Mouse (Mus musculus) embryonic facial prominence, embryonic 13.5 days (tissue): Measurements from ENCODE around the gene Dnajb3. TPM values are rescaled to one million over a fixed set of nuclear protein-coding genes. Genes with fewer than 3 reads are reported as not detected.

ENCODE experiments used
- ATAC-seq: fragments of 200-750 bp; cut with Nextera tagmentation; 2 replicates; pipeline ENCODE4 v1.8.0; 2017; ENCODE audit warnings: low read depth; ENCODE audit not compliant: insufficient number of reproducible peaks, insufficient read depth, low FRiP score, low TSS enrichment
- H3K27ac ChIP-seq: fragments of 300-500 bp; sonication (generic); 2 replicates; pipeline ENCODE4 v1.5.1; 2015; ENCODE audit warnings: moderate library complexity, mild to moderate bottlenecking, inconsistent platforms
- H3K27me3 ChIP-seq: fragments of 300-500 bp; sonication (generic); 2 replicates; pipeline ENCODE4 v1.6.1; 2015; ENCODE audit warnings: mild to moderate bottlenecking, inconsistent platforms
- H3K36me3 ChIP-seq: fragments of 300-500 bp; sonication (generic); 2 replicates; pipeline ENCODE4 v1.6.1; 2015; ENCODE audit warnings: mild to moderate bottlenecking, inconsistent platforms
- H3K4me1 ChIP-seq: fragments of 300-500 bp; sonication (generic); 2 replicates; pipeline ENCODE4 v1.6.1; 2015; ENCODE audit warnings: inconsistent platforms
- H3K4me2 ChIP-seq: fragments of 300-500 bp; sonication (generic); 2 replicates; pipeline ENCODE4 v1.6.1; 2015; ENCODE audit warnings: moderate library complexity, mild to moderate bottlenecking, inconsistent platforms
- H3K4me3 ChIP-seq: fragments of 300-500 bp; sonication (generic); 2 replicates; pipeline ENCODE4 v1.5.1; 2015; ENCODE audit warnings: mild to moderate bottlenecking, inconsistent platforms
- H3K9ac ChIP-seq: fragments of 300-500 bp; sonication (generic); 2 replicates; pipeline ENCODE4 v1.6.1; 2015; ENCODE audit warnings: mild to moderate bottlenecking, inconsistent platforms
- H3K9me3 ChIP-seq: fragments of 300-500 bp; sonication (generic); 2 replicates; pipeline ENCODE4 v1.6.1; 2016; ENCODE audit warnings: inconsistent platforms
- WGBS: fragments of 180-500 bp; shearing (Covaris S2); methylation state at CpG from one replicate; pipeline ENCODE4 v1.1.7; 2015; ENCODE audit warnings: mixed read lengths; 5-methylcytosine and 5-hydroxymethylcytosine counted together
- polyA plus RNA-seq: library from polyadenylated mRNA; unstranded; fragments of >200 nt; fragmentation: Nextera tagmentation; extraction: Ambion mirVana; gene quantifications from 2 replicates; pipeline ENCODE4 v1.2.1, GENCODE M21; 2015

The Dnajb3 gene
- polyA plus RNA-seq, result 11.6 and 13.2 TPM in 2 replicates

DNA sequence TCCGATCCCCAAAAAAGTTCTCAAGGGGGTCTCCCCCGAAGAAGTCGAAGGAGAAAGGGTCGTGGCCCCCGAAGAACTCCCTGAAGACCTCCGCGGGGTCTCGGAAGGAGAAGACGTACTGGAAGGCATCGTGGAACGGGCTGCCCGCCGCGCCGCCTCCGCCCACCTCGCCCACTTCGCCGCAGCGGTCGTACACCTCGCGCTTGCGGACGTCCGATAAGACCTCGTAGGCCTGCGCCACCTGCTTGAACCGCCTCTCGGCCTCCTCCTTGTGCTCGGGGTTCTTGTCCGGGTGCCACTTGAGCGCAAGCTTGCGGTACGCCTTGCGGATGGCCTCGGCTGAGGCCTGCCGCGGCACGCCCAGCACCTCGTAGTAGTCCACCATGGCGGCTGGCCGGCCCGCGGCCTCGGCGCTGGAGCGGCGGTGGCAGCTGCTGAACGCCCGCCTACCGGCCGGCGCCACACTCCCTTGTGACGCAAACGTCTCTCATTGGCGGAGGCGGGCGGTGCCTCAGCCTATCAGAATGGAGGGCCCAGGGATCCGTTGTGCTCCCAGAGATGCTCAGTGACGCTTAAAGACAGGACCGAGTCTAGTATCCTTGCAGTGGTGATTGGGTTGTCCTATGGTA lies at the start of gene Dnajb3:
Gene Dnajb3 (minus strand): TSS at position 489 of the 629 bp plus-strand sequence.
- H3K27ac ChIP-seq, result no peak within 1 kb of the TSS
- peak within 1 kb of the TSS; percentile 83 for H3K4me2 ChIP-seq
- H3K9ac ChIP-seq, result peak within 1 kb of the TSS; percentile 77
- 7% methylated on average over 62 of the region's 62 CpGs for WGBS
- peak; percentile 94 for ATAC-seq
- no peaks in the 10 kb centered on the region for H3K36me3 ChIP-seq
- H3K4me1 ChIP-seq, result 0 out of 2 replicates have a peak, but pooled peaks cover 8% of the 10 kb centered on the region
- H3K9me3 ChIP-seq, result peaks cover 10% of the 10 kb centered on the region
- H3K27me3 ChIP-seq, result no peaks in the 10 kb centered on the region
- H3K4me3 ChIP-seq, result peak within 1 kb of the TSS; percentile 52

GRCm38 (mm10) chr1:88254793-88255465 lies 49.3 kb upstream of the Dnajb3 start:
- Histone ChIP-seq H3K9ac (no peak overlapping the region), H3K4me1 (no peaks in the 10 kb centered on the region), H3K27me3 (no peaks in the 10 kb centered on the region), H3K9me3 (peaks cover 68% of the 10 kb centered on the region), H3K4me3 (no peak overlapping the region), H3K27ac (no peak overlapping the region), H3K36me3 (peaks cover 7% of the 10 kb centered on the region), H3K4me2 (no peak overlapping the region)
- 0 out of 2 replicates have a peak, but pooled peaks have one; percentile 0 for ATAC-seq
- WGBS, result 86% methylated on average over 12 of the region's 12 CpGs

- Histone ChIP-seq H3K27ac (no peak overlapping the region), H3K4me1 (no peaks in the 10 kb centered on the region), H3K4me2 (no peak overlapping the region), H3K9ac (no peak overlapping the region), H3K9me3 (peaks cover 82% of the 10 kb centered on the region), H3K4me3 (no peak overlapping the region), H3K27me3 (no peaks in the 10 kb centered on the region), H3K36me3 (no peaks in the 10 kb centered on the region)
- WGBS, result 68% methylated on average over 6 of the region's 6 CpGs
- no peak for ATAC-seq
These were observed 48.0 kb upstream of the Dnajb3 start for GRCm38 (mm10) chr1:88253540-88253939.

- H3K4me2 ChIP-seq, result no peak overlapping the region
- H3K27me3 ChIP-seq, result no peaks in the 10 kb centered on the region
- no peak for ATAC-seq
- no peak overlapping the region for H3K27ac ChIP-seq
- H3K4me1 ChIP-seq, result no peaks in the 10 kb centered on the region
- no peak overlapping the region for H3K9ac ChIP-seq
- no peaks in the 10 kb centered on the region for H3K36me3 ChIP-seq
- H3K9me3 ChIP-seq, result peaks cover 84% of the 10 kb centered on the region
- H3K4me3 ChIP-seq, result no peak overlapping the region
- 75% methylated on average over 8 of the region's 8 CpGs for WGBS
These were observed 47.5 kb upstream of the Dnajb3 start for GRCm38 (mm10) chr1:88253106-88253505.

DNA sequence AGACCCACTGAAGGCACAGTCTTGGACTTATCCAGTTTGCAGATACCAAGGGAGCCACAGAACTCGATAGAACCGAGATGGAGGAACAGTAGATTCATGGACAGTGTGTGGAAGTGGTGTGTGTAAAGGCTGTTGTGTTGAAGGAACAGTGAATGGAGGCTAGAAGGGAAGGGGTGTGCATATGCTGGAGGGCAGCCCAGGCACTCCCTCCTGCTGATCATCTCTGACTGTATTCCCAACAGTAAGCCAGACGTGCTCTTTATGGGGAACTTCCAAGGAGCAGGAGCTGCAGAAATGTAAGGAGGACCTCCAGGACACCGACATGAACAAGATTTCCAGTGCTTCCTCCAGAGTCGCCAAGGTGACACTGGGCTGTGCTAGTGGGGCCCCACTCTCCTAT lies 44.4 kb upstream of the Dnajb3 start:
- H3K4me1 ChIP-seq, result no peaks in the 10 kb centered on the region
- H3K36me3 ChIP-seq, result no peaks in the 10 kb centered on the region
- H3K9me3 ChIP-seq, result peaks cover 88% of the 10 kb centered on the region
- 80% methylated on average over 5 of the region's 5 CpGs for WGBS
- no peak overlapping the region for H3K4me2 ChIP-seq
- H3K4me3 ChIP-seq, result no peak overlapping the region
- no peak overlapping the region for H3K9ac ChIP-seq
- no peaks in the 10 kb centered on the region for H3K27me3 ChIP-seq
- 0 out of 2 replicates have a peak, but pooled peaks have one; percentile 0 for ATAC-seq
- H3K27ac ChIP-seq, result no peak overlapping the region

DNA sequence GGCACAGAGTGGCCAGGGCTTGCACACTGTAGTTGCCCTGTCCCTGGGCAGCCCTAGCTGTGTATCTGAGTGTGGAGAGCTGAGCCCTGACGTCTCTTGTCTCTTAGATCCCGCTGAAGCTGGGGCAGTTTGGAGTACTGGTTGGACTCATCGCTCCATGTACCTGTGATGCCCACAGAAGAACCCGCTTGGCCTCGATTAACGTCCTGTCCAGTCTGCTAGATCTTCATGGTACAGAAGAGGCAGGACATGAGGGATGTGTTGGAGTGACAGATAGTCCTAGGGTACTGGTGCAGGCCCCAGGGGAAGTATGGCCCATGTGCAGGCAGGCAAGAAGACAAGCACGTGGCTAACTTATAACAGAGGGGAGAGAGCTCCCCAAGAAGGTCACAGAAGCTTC lies 44.0 kb upstream of the Dnajb3 start:
- WGBS, result 76% methylated on average over 7 of the region's 7 CpGs
- no peaks in the 10 kb centered on the region for H3K36me3 ChIP-seq
- H3K9me3 ChIP-seq, result peaks cover 88% of the 10 kb centered on the region
- H3K4me1 ChIP-seq, result no peaks in the 10 kb centered on the region
- no peak for ATAC-seq
- no peak overlapping the region for H3K4me3 ChIP-seq
- H3K4me2 ChIP-seq, result no peak overlapping the region
- H3K27ac ChIP-seq, result no peak overlapping the region
- H3K9ac ChIP-seq, result no peak overlapping the region
- no peaks in the 10 kb centered on the region for H3K27me3 ChIP-seq

GRCm38 (mm10) chr1:88248658-88249057 lies 43.1 kb upstream of the Dnajb3 start:
- H3K4me3 ChIP-seq, result no peak overlapping the region
- no peaks in the 10 kb centered on the region for H3K4me1 ChIP-seq
- H3K27me3 ChIP-seq, result no peaks in the 10 kb centered on the region
- H3K9ac ChIP-seq, result no peak overlapping the region
- H3K36me3 ChIP-seq, result no peaks in the 10 kb centered on the region
- H3K27ac ChIP-seq, result no peak overlapping the region
- ATAC-seq, result no peak
- H3K9me3 ChIP-seq, result peaks cover 88% of the 10 kb centered on the region
- WGBS, result 66% methylated on average over 4 of the region's 4 CpGs
- H3K4me2 ChIP-seq, result no peak overlapping the region

GRCm38 (mm10) chr1:88247660-88248059 lies 42.1 kb upstream of the Dnajb3 start:
- H3K36me3 ChIP-seq, result no peaks in the 10 kb centered on the region
- no peaks in the 10 kb centered on the region for H3K27me3 ChIP-seq
- ATAC-seq, result no peak
- no peak overlapping the region for H3K9ac ChIP-seq
- H3K4me2 ChIP-seq, result no peak overlapping the region
- no peak overlapping the region for H3K4me3 ChIP-seq
- H3K4me1 ChIP-seq, result no peaks in the 10 kb centered on the region
- peaks cover 92% of the 10 kb centered on the region for H3K9me3 ChIP-seq
- no peak overlapping the region for H3K27ac ChIP-seq
- 49% methylated on average over 2 of the region's 2 CpGs for WGBS

DNA sequence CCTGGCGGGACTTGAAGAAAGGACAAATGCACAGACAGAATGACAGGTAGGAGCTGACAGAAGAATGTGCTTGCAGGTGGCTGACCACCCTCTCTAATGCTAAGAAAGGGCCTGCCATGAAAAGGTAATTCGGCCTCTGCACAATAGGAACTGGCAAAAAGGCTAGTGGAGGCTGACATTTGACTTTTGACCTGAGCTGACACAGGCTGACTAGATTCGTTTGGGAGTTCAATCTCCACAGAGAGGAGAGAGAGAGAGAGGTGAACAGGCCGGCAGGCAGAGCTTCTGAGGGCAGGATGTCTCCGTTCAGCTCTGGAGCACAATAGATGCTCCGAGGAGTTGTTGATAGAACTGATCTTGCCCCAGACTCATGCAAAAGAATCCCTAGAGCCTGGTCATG lies 40.8 kb upstream of the Dnajb3 start:
- no peak for ATAC-seq
- no peaks in the 10 kb centered on the region for H3K4me1 ChIP-seq
- 43% methylated on average over 6 of the region's 6 CpGs for WGBS
- H3K27me3 ChIP-seq, result no peaks in the 10 kb centered on the region
- H3K27ac ChIP-seq, result no peak overlapping the region
- no peak overlapping the region for H3K9ac ChIP-seq
- no peaks in the 10 kb centered on the region for H3K36me3 ChIP-seq
- no peak overlapping the region for H3K4me3 ChIP-seq
- H3K4me2 ChIP-seq, result no peak overlapping the region
- peaks cover 92% of the 10 kb centered on the region for H3K9me3 ChIP-seq

DNA sequence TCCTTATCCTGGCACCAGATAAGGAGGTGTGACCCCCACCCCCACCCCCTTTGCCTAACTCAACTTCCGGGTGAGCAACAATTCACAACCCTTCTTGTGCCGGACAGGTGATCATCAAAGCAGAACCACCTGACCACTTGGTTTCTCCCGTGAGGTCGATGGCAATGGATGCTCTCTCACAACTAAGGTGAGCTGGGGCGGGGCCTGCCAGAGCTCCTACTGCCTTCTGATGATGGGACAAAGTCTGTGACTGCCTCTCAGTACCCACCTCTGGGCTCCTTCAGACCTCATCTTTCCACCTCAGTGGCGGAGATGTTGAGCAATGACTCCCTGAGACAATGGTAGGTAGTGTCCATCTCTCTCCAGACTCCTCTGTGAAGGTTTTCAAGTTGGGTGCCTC lies 40.3 kb upstream of the Dnajb3 start:
- Histone ChIP-seq H3K27ac (no peak overlapping the region), H3K4me1 (no peaks in the 10 kb centered on the region), H3K9me3 (peaks cover 92% of the 10 kb centered on the region), H3K27me3 (no peaks in the 10 kb centered on the region), H3K36me3 (no peaks in the 10 kb centered on the region), H3K4me3 (no peak overlapping the region), H3K9ac (no peak overlapping the region), H3K4me2 (no peak overlapping the region)
- ATAC-seq, result no peak
- 77% methylated on average over 6 of the region's 6 CpGs for WGBS

- H3K4me1 ChIP-seq, result no peaks in the 10 kb centered on the region
- no peak overlapping the region for H3K4me2 ChIP-seq
- no peak overlapping the region for H3K27ac ChIP-seq
- no peak overlapping the region for H3K9ac ChIP-seq
- no peak for ATAC-seq
- H3K9me3 ChIP-seq, result peaks cover 92% of the 10 kb centered on the region
- no peak overlapping the region for H3K4me3 ChIP-seq
- H3K36me3 ChIP-seq, result no peaks in the 10 kb centered on the region
- WGBS, result 61% methylated on average over 5 of the region's 5 CpGs
- H3K27me3 ChIP-seq, result no peaks in the 10 kb centered on the region
These were observed 38.3 kb upstream of the Dnajb3 start for GRCm38 (mm10) chr1:88243861-88244260.

- Histone ChIP-seq H3K9me3 (peaks cover 91% of the 10 kb centered on the region), H3K4me2 (no peak overlapping the region), H3K27ac (no peak overlapping the region), H3K9ac (no peak overlapping the region), H3K36me3 (no peaks in the 10 kb centered on the region), H3K27me3 (no peaks in the 10 kb centered on the region), H3K4me3 (no peak overlapping the region), H3K4me1 (no peaks in the 10 kb centered on the region)
- ATAC-seq, result peak; percentile 13
- 69% methylated on average over 4 of the region's 4 CpGs for WGBS
These were observed 35.0 kb upstream of the Dnajb3 start for GRCm38 (mm10) chr1:88240579-88240978.
